Mouse (Mus musculus): ENCODE data around the gene Rbfox3. TPM values are rescaled to one million over a fixed set of nuclear protein-coding genes. Genes with fewer than 3 reads are reported as not detected.

The Rbfox3 gene
- polyA plus RNA-seq, 1 experiment from 2014 or later = 12.6 TPM

- peaks cover 30% of the 10 kb centered on the region for H3K27me3 ChIP-seq (ENCODE audit: control insufficient read depth, insufficient read depth, low read length)
These were observed 2.9 kb downstream of the Rbfox3 start for GRCm38 (mm10) chr11:118908431-118908980.

GRCm38 (mm10) chr11:118907471-118908401 lies 3.7 kb downstream of the Rbfox3 start:
- H3K4me2 ChIP-seq (replicated peaks; ENCODE audit: low read depth, low read length) = peak overlapping the region; percentile 76
- H3K36me3 ChIP-seq (ENCODE audit: control insufficient read depth, insufficient read depth, low read length) = no peaks in the 10 kb centered on the region
- peak overlapping the region; percentile 77 for H3K9ac ChIP-seq (ENCODE audit: low read depth, low read length)
- DNase-seq (ENCODE audit: low spot score) = peak; percentile 46
- H3K9me3 ChIP-seq (ENCODE audit: control insufficient read depth, low read length) = no peaks in the 10 kb centered on the region
- H3K27ac ChIP-seq (ENCODE audit: low read depth, low read length) = peak overlapping the region; percentile 96
- peaks cover 30% of the 10 kb centered on the region for H3K27me3 ChIP-seq (ENCODE audit: control insufficient read depth, insufficient read depth, low read length)
- no peak for ATAC-seq (ENCODE audit: low FRiP score)
- peaks cover 10% of the 10 kb centered on the region; the same call in 1 of the 2 replicates for H3K4me1 ChIP-seq (replicated peaks; ENCODE audit: control insufficient read depth, insufficient read depth, low read length)
- WGBS = 2% methylated on average over 43 of the region's 43 CpGs
- H3K4me3 ChIP-seq (ENCODE audit: low read depth, low read length) = peak overlapping the region; percentile 58

More at GRCm38 (mm10) chr11:118908431-118908980, 2.9 kb downstream of the Rbfox3 start:
- H3K9me3 ChIP-seq (ENCODE audit: control insufficient read depth, low read length) = no peaks in the 10 kb centered on the region
- H3K9ac ChIP-seq (ENCODE audit: low read depth, low read length) = peak overlapping the region; percentile 77
- under 1% methylated on average over 33 of the region's 52 CpGs for WGBS
- H3K36me3 ChIP-seq (ENCODE audit: control insufficient read depth, insufficient read depth, low read length) = no peaks in the 10 kb centered on the region
- peaks cover 10% of the 10 kb centered on the region; the same call in 1 of the 2 replicates for H3K4me1 ChIP-seq (replicated peaks; ENCODE audit: control insufficient read depth, insufficient read depth, low read length)
- peak overlapping the region; percentile 96 for H3K27ac ChIP-seq (ENCODE audit: low read depth, low read length)
- peak overlapping the region; percentile 76 for H3K4me2 ChIP-seq (replicated peaks; ENCODE audit: low read depth, low read length)
- peak; percentile 28; the same call in 1 of the 2 replicates for ATAC-seq (ENCODE audit: low FRiP score)
- peak overlapping the region; percentile 58 for H3K4me3 ChIP-seq (ENCODE audit: low read depth, low read length)
- DNase-seq (ENCODE audit: low spot score) = peak; percentile 67

- Histone ChIP-seq H3K9me3 (ENCODE audit: control insufficient read depth, low read length) (no peaks in the 10 kb centered on the region), H3K4me3 (ENCODE audit: low read depth, low read length) (peak overlapping the region; percentile 58), H3K4me2 (replicated peaks; ENCODE audit: low read depth, low read length) (peak overlapping the region; percentile 76), H3K4me1 (replicated peaks; ENCODE audit: control insufficient read depth, insufficient read depth, low read length) (peaks cover 10% of the 10 kb centered on the region; the same call in 1 of the 2 replicates), H3K9ac (ENCODE audit: low read depth, low read length) (peak overlapping the region; percentile 37; the same call in 1 of the 2 replicates), H3K36me3 (ENCODE audit: control insufficient read depth, insufficient read depth, low read length) (no peaks in the 10 kb centered on the region), H3K27ac (ENCODE audit: low read depth, low read length) (peak overlapping the region; percentile 44; the same call in 1 of the 2 replicates), H3K27me3 (ENCODE audit: control insufficient read depth, insufficient read depth, low read length) (peaks cover 30% of the 10 kb centered on the region)
- no peak for ATAC-seq (ENCODE audit: low FRiP score)
- DNase-seq (ENCODE audit: low spot score) = peak; percentile 26
- WGBS = 8% methylated on average over 23 of the region's 23 CpGs
These were observed 4.5 kb downstream of the Rbfox3 start for GRCm38 (mm10) chr11:118906824-118907470.

DNA sequence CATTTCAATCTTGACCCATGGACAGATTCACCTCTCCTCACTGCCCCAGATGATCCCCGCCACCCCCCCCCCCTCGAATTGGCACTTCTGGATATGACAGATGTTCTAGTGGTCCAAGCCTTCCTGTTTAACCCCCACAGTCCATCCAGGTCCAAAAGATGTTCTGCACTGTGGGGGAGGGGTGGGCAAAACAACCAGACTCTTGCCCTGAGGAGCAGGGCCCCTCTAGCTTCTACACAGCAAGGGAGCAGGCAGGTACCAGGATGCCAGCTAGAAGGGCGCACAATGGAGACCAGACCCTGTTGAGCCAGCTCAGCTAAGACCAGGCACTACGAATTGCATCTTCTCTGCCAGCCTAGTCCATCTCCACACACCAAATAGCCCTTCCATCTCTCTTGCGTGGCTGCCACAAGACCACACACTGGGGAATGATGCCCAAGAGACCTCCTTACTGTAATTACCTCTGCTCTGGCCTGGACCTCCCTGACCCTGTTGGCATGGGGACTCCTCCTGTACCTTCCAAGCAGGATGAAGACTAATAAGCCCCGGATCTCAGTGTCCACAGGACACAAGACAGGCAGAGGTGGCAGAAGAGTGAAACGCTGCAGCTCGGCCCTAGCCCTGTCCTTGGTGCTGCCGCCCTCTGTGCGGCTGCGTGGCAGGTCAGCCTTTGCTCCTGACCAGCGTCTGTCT lies 5.1 kb downstream of the Rbfox3 start:
- WGBS = 26% methylated on average over 12 of the region's 12 CpGs
- H3K27ac ChIP-seq (ENCODE audit: low read depth, low read length) = no peak overlapping the region
- DNase-seq (ENCODE audit: low spot score) (peak; percentile 33), ATAC-seq (ENCODE audit: low FRiP score) (no peak)
- H3K36me3 ChIP-seq (ENCODE audit: control insufficient read depth, insufficient read depth, low read length) = no peaks in the 10 kb centered on the region
- peak overlapping the region; percentile 35; the same call in 1 of the 2 replicates for H3K9ac ChIP-seq (ENCODE audit: low read depth, low read length)
- H3K4me3 ChIP-seq (ENCODE audit: low read depth, low read length) = peak overlapping the region; percentile 58; the same call in 1 of the 2 replicates
- H3K4me1 ChIP-seq (replicated peaks; ENCODE audit: control insufficient read depth, insufficient read depth, low read length) = peaks cover 10% of the 10 kb centered on the region; the same call in 1 of the 2 replicates
- no peaks in the 10 kb centered on the region for H3K9me3 ChIP-seq (ENCODE audit: control insufficient read depth, low read length)
- peak overlapping the region; percentile 30 for H3K4me2 ChIP-seq (replicated peaks; ENCODE audit: low read depth, low read length)
- peaks cover 30% of the 10 kb centered on the region for H3K27me3 ChIP-seq (ENCODE audit: control insufficient read depth, insufficient read depth, low read length)

GRCm38 (mm10) chr11:118905656-118906055 lies 5.7 kb downstream of the Rbfox3 start:
- H3K9ac ChIP-seq (ENCODE audit: low read depth, low read length) = no peak overlapping the region
- H3K36me3 ChIP-seq (ENCODE audit: control insufficient read depth, insufficient read depth, low read length) = no peaks in the 10 kb centered on the region
- H3K4me3 ChIP-seq (ENCODE audit: low read depth, low read length) = no peak overlapping the region
- WGBS = 70% methylated on average over 11 of the region's 11 CpGs
- H3K4me2 ChIP-seq (replicated peaks; ENCODE audit: low read depth, low read length) = no peak overlapping the region
- H3K27ac ChIP-seq (ENCODE audit: low read depth, low read length) = no peak overlapping the region
- H3K9me3 ChIP-seq (ENCODE audit: control insufficient read depth, low read length) = no peaks in the 10 kb centered on the region
- ATAC-seq (ENCODE audit: low FRiP score) = no peak
- H3K4me1 ChIP-seq (replicated peaks; ENCODE audit: control insufficient read depth, insufficient read depth, low read length) = peaks cover 10% of the 10 kb centered on the region; the same call in 1 of the 2 replicates
- DNase-seq (ENCODE audit: low spot score) = no peak
- H3K27me3 ChIP-seq (ENCODE audit: control insufficient read depth, insufficient read depth, low read length) = peaks cover 30% of the 10 kb centered on the region

GRCm38 (mm10) chr11:118904253-118904652 lies 7.1 kb downstream of the Rbfox3 start:
- peaks cover 10% of the 10 kb centered on the region; the same call in 1 of the 2 replicates for H3K4me1 ChIP-seq (replicated peaks; ENCODE audit: control insufficient read depth, insufficient read depth, low read length)

GRCm38 (mm10) chr11:118899771-118900545 lies 11.4 kb downstream of the Rbfox3 start:
- H3K4me1 ChIP-seq (replicated peaks; ENCODE audit: control insufficient read depth, insufficient read depth, low read length) = peaks cover 12% of the 10 kb centered on the region
- no peak overlapping the region for H3K4me3 ChIP-seq (ENCODE audit: low read depth, low read length)
- no peak overlapping the region for H3K4me2 ChIP-seq (replicated peaks; ENCODE audit: low read depth, low read length)
- no peaks in the 10 kb centered on the region for H3K9me3 ChIP-seq (ENCODE audit: control insufficient read depth, low read length)
- H3K9ac ChIP-seq (ENCODE audit: low read depth, low read length) = no peak overlapping the region
- ATAC-seq (ENCODE audit: low FRiP score) = no peak
- no peaks in the 10 kb centered on the region for H3K27me3 ChIP-seq (ENCODE audit: control insufficient read depth, insufficient read depth, low read length)
- 62% methylated on average over 26 of the region's 26 CpGs for WGBS
- H3K36me3 ChIP-seq (ENCODE audit: control insufficient read depth, insufficient read depth, low read length) = no peaks in the 10 kb centered on the region
- H3K27ac ChIP-seq (ENCODE audit: low read depth, low read length) = no peak overlapping the region
- DNase-seq (ENCODE audit: low spot score) = no peak

More at GRCm38 (mm10) chr11:118904253-118904652, 7.1 kb downstream of the Rbfox3 start:
- no peak overlapping the region for H3K27ac ChIP-seq (ENCODE audit: low read depth, low read length)
- DNase-seq (ENCODE audit: low spot score) (no peak), ATAC-seq (ENCODE audit: low FRiP score) (no peak)
- H3K27me3 ChIP-seq (ENCODE audit: control insufficient read depth, insufficient read depth, low read length) = peaks cover 27% of the 10 kb centered on the region
- no peak overlapping the region for H3K4me2 ChIP-seq (replicated peaks; ENCODE audit: low read depth, low read length)
- WGBS = 90% methylated on average over 6 of the region's 6 CpGs
- H3K4me3 ChIP-seq (ENCODE audit: low read depth, low read length) = no peak overlapping the region
- H3K9ac ChIP-seq (ENCODE audit: low read depth, low read length) = no peak overlapping the region
- H3K9me3 ChIP-seq (ENCODE audit: control insufficient read depth, low read length) = no peaks in the 10 kb centered on the region
- no peaks in the 10 kb centered on the region for H3K36me3 ChIP-seq (ENCODE audit: control insufficient read depth, insufficient read depth, low read length)

All from hindbrain, embryonic 11.5 days (tissue).